Mouse (Mus musculus): ENCODE measurements around the gene Thsd4. TPM values are rescaled to one million over a fixed set of nuclear protein-coding genes. Genes with fewer than 3 reads are reported as not detected.

Gene Thsd4
- total RNA-seq, 2 experiments from 2014 or later, result 7.5 to 8.9 TPM

DNA sequence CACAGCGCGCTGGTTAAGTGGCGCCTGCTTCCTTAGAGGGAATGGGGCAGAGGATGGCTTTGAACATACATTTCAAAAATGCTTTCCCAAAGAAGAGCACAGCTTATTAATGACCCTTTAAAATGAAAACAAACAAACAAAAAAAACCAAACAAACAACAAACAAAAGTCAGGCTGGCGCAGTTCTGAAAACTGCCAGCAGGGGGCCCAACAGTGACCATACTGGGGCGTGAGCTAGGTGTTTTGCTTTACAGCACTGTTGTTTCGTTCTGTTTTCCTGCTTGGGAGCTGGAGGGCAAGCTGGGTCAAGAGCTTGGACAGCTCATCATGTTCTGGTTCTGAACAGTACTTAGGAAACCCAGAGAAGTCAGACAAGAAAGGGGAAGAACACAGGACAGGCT is 278.3 kb downstream of the Thsd4 start:
- intact Hi-C loops (cut with DNase I), result loop anchor here (10.0 kb wide), 1 partner anchor 501 kb away; no protein-coding TSS in a partner anchor
- DNase-seq (ENCODE audit: low spot score in 2 of 2), result no peak

DNA sequence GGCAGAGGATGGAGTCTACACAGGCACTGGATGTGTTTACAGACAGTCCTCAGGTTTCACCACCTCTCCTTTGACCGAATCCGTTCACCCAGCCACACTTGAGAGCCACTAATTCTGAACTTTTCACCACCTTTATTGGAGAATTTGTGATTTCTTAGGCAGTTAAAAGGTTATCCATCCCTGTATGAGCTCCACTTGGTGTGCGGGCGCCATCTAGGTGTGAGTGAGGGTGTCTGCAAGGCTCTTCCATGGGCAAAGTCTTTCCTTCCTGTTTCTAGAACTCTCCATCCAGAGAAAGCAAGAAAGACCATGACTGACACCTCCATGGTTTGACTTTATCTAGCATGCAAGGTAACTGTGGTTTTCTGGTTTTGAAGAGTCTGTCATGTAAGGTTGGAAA is 284.2 kb downstream of the Thsd4 start:
- peak; percentile 53 to 70 for DNase-seq (ENCODE audit: low spot score in 2 of 2)
- intact Hi-C loops (cut with DNase I), result loop anchor here (2.0 to 10.0 kb wide), 3 partner anchors 213 to 515 kb away; partner anchors contain the start of gene Nr2e3

DNA sequence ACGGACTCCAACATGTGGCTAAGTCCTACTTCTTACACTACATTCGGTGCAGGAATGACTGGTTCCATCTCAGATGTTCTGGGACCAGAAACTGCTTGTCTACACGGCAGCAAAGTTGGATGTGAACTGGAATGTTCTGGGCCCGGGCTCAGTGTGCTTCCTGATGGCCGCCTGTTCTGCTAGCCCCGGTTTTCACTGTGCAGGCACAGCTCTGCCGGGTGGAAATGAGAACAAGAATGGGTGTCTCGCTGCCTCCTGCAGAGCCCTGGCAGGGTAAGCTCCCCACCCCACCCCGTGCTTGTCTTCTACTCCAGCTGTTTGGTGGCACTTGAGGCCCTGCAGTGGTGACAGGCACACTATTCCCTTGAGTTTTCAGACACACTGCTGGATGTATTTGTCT is 285.7 kb downstream of the Thsd4 start:
- DNase-seq (ENCODE audit: low spot score in 2 of 2), result no peak
- intact Hi-C loops (cut with DNase I), result loop anchor here (2.0 to 10.0 kb wide), 3 partner anchors 211 to 514 kb away; partner anchors contain the start of gene Nr2e3

DNA sequence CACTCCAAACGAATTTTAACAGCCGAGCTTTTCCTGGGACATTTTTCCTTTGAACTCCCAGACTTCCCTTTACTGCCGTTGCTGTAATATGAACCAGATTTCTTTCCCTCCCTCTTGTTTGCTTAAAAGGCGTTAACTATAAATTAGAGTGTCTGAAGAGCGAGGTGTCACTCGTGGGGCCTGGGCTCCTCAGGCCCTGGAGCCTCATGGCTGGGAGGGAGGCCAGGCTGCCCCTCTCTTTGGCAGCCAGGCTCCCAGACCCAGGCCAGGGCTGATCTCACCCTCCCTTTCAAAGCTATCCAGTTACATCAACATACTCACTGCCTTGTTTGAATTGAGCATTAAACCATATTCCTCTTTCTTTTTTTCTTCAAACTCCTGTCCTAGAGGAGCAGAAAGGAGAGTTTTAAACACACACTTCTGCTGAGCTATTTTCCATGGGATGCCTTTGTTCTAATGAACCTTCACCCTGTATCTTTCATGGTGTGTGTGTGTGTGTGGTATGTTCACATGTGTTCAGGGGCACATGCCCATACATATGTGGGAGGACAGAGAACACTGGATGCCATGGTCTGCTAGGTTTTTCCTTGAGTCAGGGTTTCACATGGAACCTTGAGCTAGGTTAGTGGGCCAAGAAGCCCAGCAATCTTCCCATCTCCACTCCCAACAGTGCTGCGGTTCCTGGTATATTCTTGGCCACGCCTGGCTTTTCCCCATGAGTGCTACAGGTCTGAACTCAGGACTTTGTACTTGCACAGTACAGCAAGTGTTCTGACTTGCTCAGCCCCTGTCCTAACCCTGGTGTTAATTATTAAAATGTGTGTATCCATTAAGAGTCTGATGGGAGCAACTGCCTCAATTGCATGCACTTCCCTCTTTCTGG is 287.4 kb downstream of the Thsd4 start:
- no peak for DNase-seq (ENCODE audit: low spot score in 2 of 2)
- intact Hi-C loops (cut with DNase I), result loop anchor here (5.0 to 10.0 kb wide), 2 partner anchors 210 to 512 kb away; no protein-coding TSS in a partner anchor

DNA sequence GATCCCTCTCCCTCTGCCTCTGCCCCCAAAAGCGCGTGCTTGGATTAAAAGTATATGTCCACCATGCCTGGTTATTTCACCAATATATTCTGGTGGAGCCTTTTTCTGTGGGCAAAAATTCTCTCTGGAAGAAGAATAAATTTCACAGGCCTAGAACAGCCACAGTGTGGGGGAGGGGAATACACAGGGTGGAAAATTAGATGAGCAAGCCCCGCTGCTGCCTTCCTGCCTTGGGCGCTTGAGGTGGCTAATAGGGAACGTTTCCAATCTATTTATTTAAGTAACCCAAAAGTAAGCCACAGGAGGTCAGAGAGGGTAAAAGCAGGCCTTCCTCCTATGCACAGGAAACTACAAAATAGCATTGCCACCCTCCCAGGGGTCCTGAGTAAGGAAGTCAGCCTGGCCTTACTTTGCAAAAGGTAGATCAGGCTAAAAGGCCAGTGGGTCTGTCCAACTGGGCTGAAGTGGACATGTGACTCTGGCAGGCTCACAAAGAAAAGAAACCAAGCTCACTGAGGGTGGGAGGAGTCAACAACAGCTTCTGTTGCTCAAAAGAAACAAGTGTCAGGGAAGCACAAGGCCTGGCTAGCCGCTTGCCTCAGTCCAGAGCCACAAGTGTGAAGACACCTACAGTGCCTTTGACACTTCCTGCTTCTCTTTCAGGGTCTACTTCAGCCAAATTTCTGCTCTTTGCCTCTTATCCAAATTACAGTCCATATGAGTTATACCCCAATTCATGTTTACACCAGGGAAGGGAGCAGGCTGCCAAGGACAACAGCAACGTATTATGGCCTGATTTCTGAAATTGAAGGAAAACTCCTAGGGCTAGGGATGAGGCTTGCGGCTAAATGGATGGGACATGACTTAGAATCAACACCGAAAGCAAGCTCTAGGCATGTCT is 289.6 kb downstream of the Thsd4 start:
- DNase-seq (ENCODE audit: low spot score in 2 of 2), result no peak
- intact Hi-C loops (cut with DNase I), result loop anchor here (10.0 kb wide), 1 partner anchor 207 kb away; no protein-coding TSS in a partner anchor

DNA sequence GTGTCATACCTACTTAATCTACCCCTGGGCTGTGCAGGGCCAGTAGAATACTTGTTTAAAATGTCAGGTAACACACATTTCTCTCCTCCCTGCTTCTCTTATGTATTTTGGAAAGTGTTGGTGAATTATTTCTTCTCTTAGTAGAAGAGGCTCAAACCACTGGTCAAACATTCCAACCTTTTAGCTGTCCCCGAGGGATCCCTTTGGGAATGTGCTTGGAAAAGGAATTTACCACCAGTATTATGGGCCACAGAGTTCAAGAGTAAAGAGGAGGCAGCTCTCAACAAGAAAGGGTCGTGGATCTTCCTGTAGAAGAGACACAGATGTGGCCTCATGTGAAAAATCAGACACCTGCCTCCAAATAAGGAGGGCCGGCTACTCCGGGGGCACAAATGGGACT is 292.4 kb downstream of the Thsd4 start:
- intact Hi-C loops (cut with DNase I), result loop anchor here (5.0 kb wide), 1 partner anchor 62 kb away; no protein-coding TSS in a partner anchor
- no peak for DNase-seq (ENCODE audit: low spot score in 2 of 2)

DNA sequence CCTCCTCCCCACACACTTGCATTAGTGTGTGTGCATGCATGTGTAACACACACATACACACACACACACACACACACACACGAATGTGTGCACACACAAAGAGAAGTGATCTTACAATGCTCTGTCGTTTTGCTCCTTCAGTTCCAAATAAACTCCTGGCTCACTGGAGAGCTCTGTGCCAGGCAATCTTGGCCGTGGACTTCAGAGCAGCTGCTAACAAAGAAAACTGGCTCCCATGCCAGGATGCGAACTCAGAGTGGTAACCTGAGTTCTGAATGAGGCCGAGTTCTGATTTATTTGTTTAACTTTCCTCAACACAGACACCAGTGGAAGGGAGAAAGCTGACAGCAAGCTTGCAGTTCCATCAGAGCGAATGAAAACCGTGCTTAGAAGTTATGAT is 294.1 kb downstream of the Thsd4 start:
- DNase-seq (ENCODE audit: low spot score in 2 of 2), result peak in 1 of 2 experiments; percentile 20
- intact Hi-C loops (cut with DNase I), result loop anchor here (5.0 kb wide), 1 partner anchor 60 kb away; no protein-coding TSS in a partner anchor

DNA sequence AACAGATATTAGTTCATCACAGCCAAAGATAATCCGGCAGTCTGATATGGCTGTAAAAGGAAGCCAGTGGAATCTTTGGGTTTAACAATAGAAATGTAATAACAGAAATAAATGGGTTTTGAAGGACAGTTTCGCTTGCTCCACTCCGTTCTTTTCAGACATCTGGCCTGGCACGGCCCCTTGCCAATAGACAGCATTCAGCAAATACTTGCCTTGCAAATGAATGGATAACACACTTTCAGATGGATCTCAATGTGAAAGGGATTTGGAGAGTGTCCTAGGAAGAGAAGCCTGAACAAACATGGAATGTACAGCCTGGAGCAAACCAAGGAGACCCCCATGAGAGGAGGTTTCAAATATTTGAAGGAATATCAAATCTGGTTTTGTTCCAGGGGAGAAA is 295.2 kb downstream of the Thsd4 start:
- DNase-seq (ENCODE audit: low spot score in 2 of 2), result no peak
- intact Hi-C loops (cut with DNase I), result loop anchor here (5.0 kb wide), 1 partner anchor 59 kb away; no protein-coding TSS in a partner anchor

DNA sequence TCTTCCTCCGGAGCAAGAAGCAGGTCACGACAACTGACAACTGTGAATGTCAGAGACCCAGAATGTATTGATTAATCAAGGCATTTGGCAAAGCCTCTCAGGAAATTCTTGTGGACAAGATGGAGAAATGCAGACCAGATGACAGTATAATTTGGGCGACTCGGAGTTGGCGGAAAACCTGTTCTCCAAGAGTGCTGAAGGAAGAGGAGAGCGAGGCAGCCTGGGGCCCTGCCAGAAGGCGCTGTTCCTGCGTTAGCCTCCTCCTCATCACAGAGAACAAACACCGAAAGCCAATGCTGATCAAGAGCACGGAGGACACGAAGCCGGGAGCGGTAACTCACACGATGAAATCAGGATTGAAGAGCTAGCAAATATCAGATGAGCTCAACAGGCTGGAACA is 295.7 kb downstream of the Thsd4 start:
- intact Hi-C loops (cut with DNase I), result loop anchor here (5.0 kb wide), 1 partner anchor 59 kb away; no protein-coding TSS in a partner anchor
- DNase-seq (ENCODE audit: low spot score in 2 of 2), result peak; percentile 53 to 71

DNA sequence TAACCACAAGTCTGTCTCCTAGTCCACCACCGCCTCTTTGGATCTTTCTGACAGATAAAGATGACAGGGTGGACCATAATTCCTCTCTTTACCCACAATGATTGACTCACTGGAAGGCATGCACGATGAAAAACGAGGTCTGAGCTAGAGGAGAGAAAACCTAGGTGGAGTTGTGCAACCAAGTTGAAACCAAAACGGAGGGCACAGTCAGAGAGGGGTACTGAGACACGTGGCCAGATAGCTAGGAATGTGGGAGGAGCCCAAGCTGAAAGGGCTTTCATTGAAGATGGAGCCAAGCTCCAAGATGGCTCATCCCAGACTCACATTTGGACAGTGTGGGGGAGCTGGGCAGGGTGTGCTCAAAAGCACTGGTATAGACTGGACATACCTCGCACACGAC is 296.4 kb downstream of the Thsd4 start:
- no peak for DNase-seq (ENCODE audit: low spot score in 2 of 2)

DNA sequence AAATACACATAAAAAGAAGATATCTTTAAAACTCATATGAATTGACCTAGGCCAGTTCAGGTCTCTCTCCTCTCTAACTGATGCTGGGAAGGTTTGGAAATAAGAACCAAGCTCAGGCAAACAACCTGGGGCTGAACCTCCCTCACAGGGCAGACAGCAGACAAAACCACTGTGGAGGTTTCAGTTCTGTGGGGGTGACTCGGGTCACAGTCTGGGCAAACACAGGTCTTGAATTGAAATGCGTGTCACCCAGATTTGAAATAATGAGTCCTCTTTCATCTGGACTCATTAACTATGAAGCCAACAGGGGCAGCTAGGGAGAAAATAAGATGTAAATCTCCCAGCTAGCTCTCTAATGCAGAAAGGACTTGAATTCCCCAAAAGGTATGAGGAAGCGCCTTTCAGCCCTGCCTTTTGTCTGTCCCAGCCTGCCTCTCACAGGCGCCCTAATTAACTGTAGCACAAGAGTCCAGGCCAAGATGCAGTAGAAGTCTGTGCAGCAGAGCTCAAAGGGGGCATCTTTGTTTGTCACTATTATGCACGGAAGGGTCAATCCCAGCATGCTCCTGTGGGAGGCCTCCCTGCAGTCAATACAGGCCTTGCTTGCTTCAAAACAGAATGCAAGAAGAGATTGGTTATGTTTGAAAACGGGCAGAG is 297.7 kb downstream of the Thsd4 start:
- no peak for DNase-seq (ENCODE audit: low spot score in 2 of 2)
- intact Hi-C loops (cut with DNase I), result no loop called here

More for the DNA sequence above, 296.4 kb downstream of the Thsd4 start:
- intact Hi-C loops (cut with DNase I), result loop anchor here (5.0 kb wide), 1 partner anchor 58 kb away; no protein-coding TSS in a partner anchor

DNA sequence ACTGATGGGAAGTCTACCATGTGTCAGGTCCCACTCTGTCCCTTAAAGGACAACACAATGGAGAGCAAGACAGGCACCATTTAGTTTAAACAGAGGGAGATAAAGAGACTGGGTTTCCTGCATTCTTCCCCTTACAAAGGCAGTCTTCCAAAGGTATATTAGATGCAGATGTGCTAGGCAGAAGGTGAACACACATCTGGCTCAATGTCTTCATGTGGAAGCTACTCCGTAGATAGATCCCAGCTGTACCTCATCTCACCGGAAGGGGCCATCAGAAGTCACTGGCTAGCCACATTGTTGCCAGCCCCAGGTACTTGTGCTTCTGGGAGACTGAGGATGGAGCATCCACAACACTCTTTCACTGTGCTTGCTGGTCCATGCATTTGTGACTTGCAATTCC is 301.4 kb downstream of the Thsd4 start:
- DNase-seq (ENCODE audit: low spot score in 2 of 2), result no peak
- intact Hi-C loops (cut with DNase I), result no loop called here

DNA sequence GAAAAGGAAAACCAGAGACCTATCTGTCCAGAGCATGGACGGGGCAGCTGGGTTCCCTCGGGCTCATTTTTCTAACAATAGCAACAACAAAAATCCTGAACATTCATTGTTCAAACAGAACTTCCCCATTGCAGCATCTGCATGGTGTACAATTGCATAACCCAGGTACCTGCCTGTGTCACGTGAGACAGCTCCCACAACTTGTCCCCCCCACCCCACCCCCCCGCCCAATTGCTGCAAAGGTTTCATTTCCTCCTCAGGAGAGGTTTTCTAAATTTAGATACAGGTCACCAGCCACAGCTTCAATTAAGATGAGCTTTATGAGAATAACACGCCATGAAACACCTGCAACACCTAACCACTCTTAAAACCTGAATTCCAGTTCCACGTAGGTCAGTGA is 303.4 kb downstream of the Thsd4 start:
- no peak for DNase-seq (ENCODE audit: low spot score in 2 of 2)
- intact Hi-C loops (cut with DNase I), result no loop called here

DNA sequence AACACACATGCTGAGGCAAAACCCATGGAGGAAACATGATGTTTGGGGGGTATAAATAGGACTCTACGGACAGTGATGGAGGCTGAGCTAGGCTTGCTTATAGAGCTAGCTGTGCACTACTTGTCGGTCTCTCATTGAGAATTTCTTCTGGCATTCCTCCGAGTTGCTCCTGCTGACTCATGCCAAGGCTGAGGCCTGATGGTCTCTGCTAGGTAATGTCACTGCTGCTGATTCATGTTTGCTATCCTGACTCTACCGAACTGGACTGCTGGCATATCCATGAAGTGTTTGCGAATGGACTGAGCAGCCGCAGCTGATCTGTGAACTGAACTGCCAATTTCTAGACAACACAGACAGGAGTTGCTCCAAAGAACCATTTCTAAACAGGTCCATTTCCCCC is 305.8 kb downstream of the Thsd4 start:
- intact Hi-C loops (cut with DNase I), result no loop called here
- no peak for DNase-seq (ENCODE audit: low spot score in 2 of 2)

DNA sequence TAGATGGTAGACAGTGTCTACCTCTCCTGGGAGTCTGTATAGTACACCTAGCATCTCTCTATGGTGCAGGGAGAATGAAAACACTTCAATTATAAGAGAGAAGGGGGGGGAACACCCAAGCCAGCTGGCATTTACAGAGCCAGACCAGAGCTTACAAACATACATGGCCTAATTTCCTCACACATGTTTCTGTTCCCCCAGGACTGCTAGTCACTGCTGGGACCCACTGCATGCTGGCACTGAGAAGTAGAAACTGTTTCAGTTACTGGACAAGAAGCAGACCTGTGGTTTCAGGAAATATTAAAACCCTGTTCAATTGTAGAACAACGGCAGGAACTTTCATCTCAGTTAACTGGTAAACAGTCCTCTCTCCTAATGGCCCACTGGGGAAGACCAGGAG is 308.7 kb downstream of the Thsd4 start:
- intact Hi-C loops (cut with DNase I), result no loop called here
- DNase-seq (ENCODE audit: low spot score in 2 of 2), result no peak

DNA sequence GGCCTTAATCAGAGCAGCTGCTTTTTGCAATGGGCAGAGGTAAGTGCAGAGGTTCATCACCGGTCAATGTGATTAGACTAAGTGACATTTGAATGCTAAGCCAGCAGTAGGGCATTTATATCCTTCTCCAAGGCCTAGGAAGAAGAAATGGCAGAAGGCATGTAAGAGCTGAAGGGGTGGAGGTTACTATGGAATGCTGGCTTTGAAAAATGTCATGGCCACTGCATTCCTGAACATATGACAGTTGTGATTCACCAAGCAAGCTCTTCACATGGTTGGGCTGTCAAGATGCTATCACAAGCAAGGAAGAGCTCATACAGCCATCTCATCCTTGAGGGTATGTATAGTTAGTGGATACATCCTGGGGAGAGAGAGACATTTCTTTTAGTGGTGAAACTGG is 313.0 kb downstream of the Thsd4 start:
- intact Hi-C loops (cut with DNase I), result no loop called here
- no peak for DNase-seq (ENCODE audit: low spot score in 2 of 2)

DNA sequence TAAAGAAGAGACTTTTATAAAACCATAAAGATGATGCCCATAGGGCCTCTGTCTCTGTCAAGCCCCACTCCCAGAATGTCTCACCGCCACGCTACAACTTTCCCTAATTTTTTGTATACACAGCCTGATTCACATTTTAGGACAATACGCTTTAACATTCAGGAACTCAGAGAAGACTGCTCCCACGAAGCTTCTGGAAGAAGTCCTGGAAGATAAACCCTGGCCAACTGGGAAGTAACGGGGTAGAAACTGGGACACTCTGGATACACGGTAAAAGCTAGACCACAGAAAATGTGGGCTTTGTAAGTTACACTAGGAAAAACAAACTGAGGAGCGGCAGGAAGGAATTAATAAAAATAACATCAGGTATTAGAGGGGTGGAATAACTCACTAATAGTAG is 318.7 kb downstream of the Thsd4 start:
- no peak for DNase-seq (ENCODE audit: low spot score in 2 of 2)
- intact Hi-C loops (cut with DNase I), result no loop called here

DNA sequence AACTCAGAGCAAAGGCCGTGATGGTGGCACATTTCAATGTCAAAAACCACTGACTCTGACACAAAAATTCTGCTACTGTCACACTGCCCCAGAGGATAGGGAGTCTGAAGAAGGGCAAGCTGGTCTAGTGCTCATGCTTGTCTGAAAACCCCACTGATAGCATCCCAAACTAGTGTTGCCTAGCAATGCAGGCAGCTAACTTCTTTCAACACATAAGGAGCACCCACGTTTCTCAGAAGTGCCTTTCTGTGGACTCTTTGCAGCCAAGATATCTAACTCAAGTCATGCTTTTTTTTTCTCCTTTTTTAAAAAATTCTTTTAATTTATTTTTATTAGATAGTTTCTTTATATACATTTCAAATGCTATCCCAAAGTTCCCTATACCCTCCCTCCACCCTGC is 321.4 kb downstream of the Thsd4 start:
- intact Hi-C loops (cut with DNase I), result no loop called here
- DNase-seq (ENCODE audit: low spot score in 2 of 2), result peak; percentile 16 to 40

DNA sequence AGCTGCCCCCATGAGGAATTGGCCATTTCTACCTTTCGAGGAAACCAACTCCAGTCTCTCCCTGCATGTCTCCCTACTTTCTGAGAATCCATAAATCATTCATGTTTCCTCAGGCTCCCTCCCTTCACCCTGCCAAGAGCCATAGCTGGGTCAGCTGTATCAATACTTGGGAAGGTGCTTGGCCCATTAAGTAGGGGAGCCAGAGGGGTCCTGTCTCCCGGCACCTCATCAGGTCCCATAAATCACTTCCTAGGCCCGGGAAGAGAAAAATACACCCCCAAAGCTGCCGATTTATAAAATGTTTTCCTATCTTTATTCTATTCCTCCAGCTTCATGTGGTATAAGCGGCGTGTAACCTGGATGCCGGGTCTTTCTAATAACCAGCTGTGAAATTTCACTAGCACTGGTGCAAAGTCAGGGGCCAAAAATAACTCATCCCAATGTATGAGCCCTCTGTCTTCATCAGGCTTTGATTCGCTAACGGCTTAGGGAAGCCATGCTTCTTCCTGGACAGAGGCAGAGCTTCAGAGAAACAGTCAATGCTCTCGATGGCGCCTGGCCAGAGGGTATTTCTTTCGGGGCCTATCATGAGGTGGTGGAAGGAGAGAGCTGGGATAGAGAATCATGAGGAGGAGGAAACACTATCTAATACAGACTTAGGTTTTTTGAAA is 323.2 kb downstream of the Thsd4 start:
- no peak for DNase-seq (ENCODE audit: low spot score in 2 of 2)
- intact Hi-C loops (cut with DNase I), result no loop called here

All from left cerebral cortex, postnatal 14 days (tissue).